Mouse (Mus musculus) lung, embryonic 15.5 days (tissue): ENCODE results near the gene Baiap2. TPM values are rescaled to one million over a fixed set of nuclear protein-coding genes. Genes with fewer than 3 reads are reported as not detected.

Experiments used
- ATAC-seq: fragments of 200-750 bp; cut with Nextera tagmentation; 2 replicates; pipeline ENCODE4 v1.8.0; 2017; ENCODE audit warnings: moderate number of reproducible peaks, borderline replicate concordance; ENCODE audit not compliant: low FRiP score, low TSS enrichment; ENCODE audit errors: extremely low read depth
- H3K27ac ChIP-seq: fragments of 300-500 bp; sonication (generic); 2 replicates; pipeline ENCODE4 v1.5.1; 2015; ENCODE audit warnings: moderate library complexity, mild to moderate bottlenecking, inconsistent platforms
- H3K27me3 ChIP-seq: fragments of 300-500 bp; sonication (generic); 2 replicates; pipeline ENCODE4 v1.6.1; 2015; ENCODE audit warnings: inconsistent platforms
- H3K36me3 ChIP-seq: fragments of 300-500 bp; sonication (generic); 2 replicates; pipeline ENCODE4 v1.6.1; 2015; ENCODE audit warnings: inconsistent platforms
- H3K4me1 ChIP-seq: fragments of 300-500 bp; sonication (generic); 2 replicates; pipeline ENCODE4 v1.6.1; 2015; ENCODE audit warnings: inconsistent platforms
- H3K4me2 ChIP-seq: fragments of 300-500 bp; sonication (generic); 2 replicates; pipeline ENCODE4 v1.6.1; 2015; ENCODE audit warnings: inconsistent platforms, mild to moderate bottlenecking, moderate library complexity
- H3K4me3 ChIP-seq: fragments of 300-500 bp; sonication (generic); 2 replicates; pipeline ENCODE4 v1.5.1; 2015; ENCODE audit warnings: mild to moderate bottlenecking, inconsistent platforms
- H3K9ac ChIP-seq: fragments of 300-500 bp; sonication (generic); 2 replicates; pipeline ENCODE4 v1.6.1; 2015; ENCODE audit warnings: inconsistent platforms
- H3K9me3 ChIP-seq: fragments of 300-500 bp; sonication (generic); 2 replicates; pipeline ENCODE4 v1.6.1; 2016; ENCODE audit warnings: inconsistent platforms
- WGBS: fragments of 180-500 bp; shearing (Covaris S2); methylation state at CpG from one replicate; pipeline ENCODE4 v1.1.7; 2015; 5-methylcytosine and 5-hydroxymethylcytosine counted together
- polyA plus RNA-seq: library from polyadenylated mRNA; unstranded; fragments of >200 nt; fragmentation: Nextera tagmentation; extraction: Ambion mirVana; gene quantifications from 2 replicates; pipeline ENCODE4 v1.2.1, GENCODE M21; 2015

Baiap2 gene
- polyA plus RNA-seq, 1 experiment from 2014 or later = 28.9 TPM

DNA sequence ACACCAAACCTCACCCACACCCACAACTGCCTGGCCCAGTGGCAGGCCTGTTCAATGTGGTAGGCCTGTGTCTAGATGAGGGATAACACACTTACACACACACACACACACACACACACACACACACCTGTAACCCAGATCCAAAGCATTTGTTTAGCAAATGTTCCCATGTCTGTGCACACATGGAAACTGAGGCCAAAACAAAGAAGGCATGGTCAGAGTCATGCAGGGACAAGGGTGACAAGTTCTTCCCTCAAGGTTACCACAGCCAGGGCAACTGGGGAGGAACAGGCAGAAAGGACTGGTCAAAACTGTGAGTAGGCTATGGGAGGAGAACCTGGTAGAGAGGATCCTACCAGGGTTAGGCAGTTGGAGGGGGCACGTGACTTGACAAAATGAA lies 65.9 kb downstream of the Baiap2 start:
- Histone ChIP-seq H3K9ac (no peak overlapping the region), H3K36me3 (no peaks in the 10 kb centered on the region), H3K27me3 (peaks cover 12% of the 10 kb centered on the region; the same call in 1 of the 2 replicates), H3K4me3 (no peak overlapping the region), H3K4me2 (no peak overlapping the region), H3K9me3 (no peaks in the 10 kb centered on the region), H3K27ac (no peak overlapping the region), H3K4me1 (peaks cover 13% of the 10 kb centered on the region)
- no peak for ATAC-seq
- 93% methylated on average over 1 of the region's 1 CpGs for WGBS

DNA sequence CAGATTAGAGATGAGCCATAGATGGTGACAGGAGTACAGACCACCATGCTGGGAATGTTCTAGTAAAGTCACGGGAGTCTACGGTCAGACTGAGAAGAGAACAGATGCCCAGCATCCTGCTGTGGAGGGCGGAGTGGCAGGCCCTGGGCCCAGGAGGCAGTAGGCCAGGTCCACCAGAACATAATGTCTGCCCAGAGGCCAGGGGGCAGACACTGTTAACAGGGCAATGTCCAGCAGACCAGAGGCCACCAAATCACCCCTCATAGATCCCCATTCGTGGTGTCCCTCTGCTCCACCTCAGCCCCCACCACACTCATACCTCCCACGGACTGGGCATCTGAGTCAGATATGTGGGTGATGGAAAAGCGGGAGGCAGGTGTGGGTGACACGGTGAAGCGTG lies 66.4 kb downstream of the Baiap2 start:
- Histone ChIP-seq H3K4me2 (no peak overlapping the region), H3K4me3 (no peak overlapping the region), H3K9ac (no peak overlapping the region), H3K36me3 (no peaks in the 10 kb centered on the region), H3K4me1 (peaks cover 15% of the 10 kb centered on the region), H3K27ac (no peak overlapping the region), H3K27me3 (peaks cover 12% of the 10 kb centered on the region; the same call in 1 of the 2 replicates), H3K9me3 (no peaks in the 10 kb centered on the region)
- ATAC-seq = no peak
- WGBS = 84% methylated on average over 8 of the region's 8 CpGs

DNA sequence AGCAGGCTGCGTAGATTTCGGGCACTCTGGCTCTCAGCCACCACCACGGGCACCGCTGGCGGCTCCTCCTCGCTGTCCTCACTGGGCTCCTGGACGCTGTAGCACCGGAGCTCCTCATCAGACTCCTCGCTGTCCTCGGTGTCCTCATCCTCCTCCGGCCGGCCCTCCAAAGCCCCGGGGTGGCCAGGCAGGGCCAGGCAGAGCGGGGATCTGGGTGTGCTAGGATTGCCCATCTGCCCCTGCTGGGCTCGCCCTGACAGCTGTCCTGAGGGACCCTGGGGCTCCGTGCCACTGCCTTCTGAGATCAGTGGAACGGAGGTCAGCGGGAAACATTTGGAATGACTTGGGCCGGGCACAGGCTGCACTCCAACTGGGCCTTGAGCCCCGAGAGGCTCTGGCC lies 67.4 kb downstream of the Baiap2 start:
- Histone ChIP-seq H3K4me3 (no peak overlapping the region), H3K4me2 (no peak overlapping the region), H3K9me3 (no peaks in the 10 kb centered on the region), H3K4me1 (peaks cover 15% of the 10 kb centered on the region), H3K9ac (no peak overlapping the region), H3K27ac (no peak overlapping the region), H3K27me3 (peaks cover 12% of the 10 kb centered on the region; the same call in 1 of the 2 replicates), H3K36me3 (no peaks in the 10 kb centered on the region)
- no peak for ATAC-seq
- WGBS = 82% methylated on average over 20 of the region's 20 CpGs

- WGBS = 68% methylated on average over 11 of the region's 11 CpGs
- Histone ChIP-seq H3K9ac (no peak overlapping the region), H3K36me3 (no peaks in the 10 kb centered on the region), H3K4me2 (peak overlapping the region; percentile 51), H3K4me3 (no peak overlapping the region), H3K4me1 (peaks cover 15% of the 10 kb centered on the region), H3K9me3 (no peaks in the 10 kb centered on the region), H3K27me3 (peaks cover 12% of the 10 kb centered on the region; the same call in 1 of the 2 replicates), H3K27ac (no peak overlapping the region)
- ATAC-seq = no peak
Observed at GRCm38 (mm10) chr11:120011114-120011760, 68.7 kb downstream of the Baiap2 start.

DNA sequence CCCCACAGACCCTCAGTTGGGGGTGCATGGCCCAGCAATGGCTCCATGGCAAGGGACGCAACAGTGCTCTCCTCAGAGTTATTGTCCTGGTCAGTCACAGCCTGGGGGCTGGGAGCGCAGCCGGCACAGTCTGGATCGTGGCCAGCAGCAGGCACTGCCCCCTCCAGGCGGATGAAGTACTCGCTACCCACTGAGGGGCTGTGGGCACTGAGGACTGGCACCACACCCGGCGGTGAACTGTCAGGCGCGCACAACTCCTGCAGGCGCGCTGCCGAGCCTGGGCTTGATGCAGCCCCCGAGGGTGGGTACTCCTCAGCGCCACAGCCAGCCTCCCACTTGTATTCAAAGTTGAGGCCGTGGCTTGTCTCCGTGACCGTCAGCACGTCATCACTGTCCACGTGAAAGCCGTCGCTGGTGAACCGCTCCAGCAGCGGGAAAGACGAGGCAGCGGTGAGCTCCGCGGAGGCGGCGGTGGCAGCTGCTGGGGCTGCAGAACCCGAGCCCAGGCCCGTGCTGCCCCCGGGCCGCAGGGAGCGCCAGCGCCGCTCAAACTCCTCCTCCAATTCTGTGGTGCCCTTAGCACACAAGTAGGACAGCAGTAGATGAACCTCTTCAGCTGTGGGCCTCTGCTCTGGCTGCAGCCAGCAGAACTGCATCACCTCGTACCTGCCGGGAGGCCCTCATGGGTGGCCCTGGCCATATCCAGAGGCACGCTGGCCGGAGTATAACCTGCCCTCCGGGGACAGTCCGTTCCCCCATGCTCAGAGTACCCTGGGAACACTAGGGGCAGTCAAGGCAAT lies 69.4 kb downstream of the Baiap2 start:
- peaks cover 12% of the 10 kb centered on the region; the same call in 1 of the 2 replicates for H3K27me3 ChIP-seq
- H3K27ac ChIP-seq = no peak overlapping the region
- H3K4me1 ChIP-seq = peaks cover 15% of the 10 kb centered on the region
- no peaks in the 10 kb centered on the region for H3K9me3 ChIP-seq
- no peak overlapping the region for H3K9ac ChIP-seq
- 31% methylated on average over 43 of the region's 43 CpGs for WGBS
- H3K4me3 ChIP-seq = peak overlapping the region; percentile 6; the same call in 1 of the 2 replicates
- 0 out of 2 replicates have a peak, but pooled peaks have one; percentile 4 for ATAC-seq
- no peaks in the 10 kb centered on the region for H3K36me3 ChIP-seq
- peak overlapping the region; percentile 51 for H3K4me2 ChIP-seq

DNA sequence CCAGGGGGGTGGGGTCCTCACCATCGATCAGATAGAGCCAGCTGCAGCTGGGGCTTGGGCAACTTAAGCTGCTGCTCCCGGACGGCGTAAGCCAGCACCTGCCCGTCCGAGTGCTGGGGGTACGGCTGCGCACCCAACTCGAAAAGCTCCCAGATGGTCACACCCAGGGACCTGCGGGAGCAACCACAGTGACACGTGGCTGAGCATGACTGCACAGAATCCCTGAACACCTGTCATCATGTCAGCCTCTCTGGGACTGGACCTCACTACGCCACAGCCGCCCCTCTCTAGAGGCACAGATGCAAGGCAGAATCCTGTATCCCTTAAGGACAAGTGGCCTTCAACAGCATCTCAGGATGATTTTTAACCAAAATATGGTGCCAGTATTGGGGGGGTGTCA lies 70.1 kb downstream of the Baiap2 start:
- ATAC-seq = no peak
- Histone ChIP-seq H3K36me3 (no peaks in the 10 kb centered on the region), H3K9me3 (no peaks in the 10 kb centered on the region), H3K9ac (no peak overlapping the region), H3K27me3 (peaks cover 12% of the 10 kb centered on the region; the same call in 1 of the 2 replicates), H3K4me3 (no peak overlapping the region), H3K4me1 (peaks cover 15% of the 10 kb centered on the region), H3K27ac (no peak overlapping the region), H3K4me2 (no peak overlapping the region; the same call in 1 of the 2 replicates)
- 73% methylated on average over 13 of the region's 13 CpGs for WGBS

GRCm38 (mm10) chr11:120013174-120013711 lies 70.7 kb downstream of the Baiap2 start:
- ATAC-seq = peak; percentile 41
- Histone ChIP-seq H3K4me3 (peak overlapping the region; percentile 33), H3K27me3 (peaks cover 12% of the 10 kb centered on the region; the same call in 1 of the 2 replicates), H3K27ac (no peak overlapping the region), H3K4me2 (peak overlapping the region; percentile 66), H3K9ac (peak overlapping the region; percentile 46), H3K36me3 (no peaks in the 10 kb centered on the region), H3K4me1 (peaks cover 15% of the 10 kb centered on the region), H3K9me3 (no peaks in the 10 kb centered on the region)
- 12% methylated on average over 21 of the region's 21 CpGs for WGBS

- peaks cover 15% of the 10 kb centered on the region for H3K4me1 ChIP-seq
- peaks cover 12% of the 10 kb centered on the region; the same call in 1 of the 2 replicates for H3K27me3 ChIP-seq
- H3K9ac ChIP-seq = no peak overlapping the region
- H3K9me3 ChIP-seq = no peaks in the 10 kb centered on the region
- H3K4me2 ChIP-seq = no peak overlapping the region
- WGBS = 89% methylated on average over 4 of the region's 4 CpGs
- no peak overlapping the region for H3K27ac ChIP-seq
- H3K4me3 ChIP-seq = no peak overlapping the region
- no peaks in the 10 kb centered on the region for H3K36me3 ChIP-seq
- ATAC-seq = no peak
Observed at GRCm38 (mm10) chr11:120014758-120015157, 72.2 kb downstream of the Baiap2 start.

DNA sequence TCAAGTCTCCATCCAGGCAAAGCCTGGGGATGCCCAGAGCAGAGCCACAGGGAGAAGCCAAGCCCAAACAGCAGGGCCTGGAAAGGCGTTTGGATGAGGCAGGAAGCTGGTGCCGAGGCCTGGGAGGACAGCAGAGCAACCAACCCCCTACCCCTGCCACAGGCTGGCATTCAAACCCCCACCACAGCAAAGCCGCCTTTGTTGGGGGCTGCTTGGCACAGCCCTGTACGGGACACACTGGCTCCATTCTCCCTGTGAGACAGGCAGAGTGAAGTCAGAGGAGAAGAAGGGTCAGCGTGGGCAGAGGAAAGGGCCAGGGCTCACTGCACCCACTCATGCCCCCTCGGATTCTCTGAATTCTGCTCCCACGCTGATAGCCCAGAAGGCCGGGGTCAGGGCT lies 74.4 kb downstream of the Baiap2 start:
- 78% methylated on average over 8 of the region's 8 CpGs for WGBS
- no peak overlapping the region for H3K9ac ChIP-seq
- 0 out of 2 replicates have a peak, but pooled peaks cover 5% of the 10 kb centered on the region for H3K27me3 ChIP-seq
- no peaks in the 10 kb centered on the region for H3K9me3 ChIP-seq
- peaks cover 9% of the 10 kb centered on the region for H3K4me1 ChIP-seq
- no peak for ATAC-seq
- H3K27ac ChIP-seq = no peak overlapping the region
- no peak overlapping the region for H3K4me3 ChIP-seq
- H3K4me2 ChIP-seq = no peak overlapping the region
- H3K36me3 ChIP-seq = no peaks in the 10 kb centered on the region

DNA sequence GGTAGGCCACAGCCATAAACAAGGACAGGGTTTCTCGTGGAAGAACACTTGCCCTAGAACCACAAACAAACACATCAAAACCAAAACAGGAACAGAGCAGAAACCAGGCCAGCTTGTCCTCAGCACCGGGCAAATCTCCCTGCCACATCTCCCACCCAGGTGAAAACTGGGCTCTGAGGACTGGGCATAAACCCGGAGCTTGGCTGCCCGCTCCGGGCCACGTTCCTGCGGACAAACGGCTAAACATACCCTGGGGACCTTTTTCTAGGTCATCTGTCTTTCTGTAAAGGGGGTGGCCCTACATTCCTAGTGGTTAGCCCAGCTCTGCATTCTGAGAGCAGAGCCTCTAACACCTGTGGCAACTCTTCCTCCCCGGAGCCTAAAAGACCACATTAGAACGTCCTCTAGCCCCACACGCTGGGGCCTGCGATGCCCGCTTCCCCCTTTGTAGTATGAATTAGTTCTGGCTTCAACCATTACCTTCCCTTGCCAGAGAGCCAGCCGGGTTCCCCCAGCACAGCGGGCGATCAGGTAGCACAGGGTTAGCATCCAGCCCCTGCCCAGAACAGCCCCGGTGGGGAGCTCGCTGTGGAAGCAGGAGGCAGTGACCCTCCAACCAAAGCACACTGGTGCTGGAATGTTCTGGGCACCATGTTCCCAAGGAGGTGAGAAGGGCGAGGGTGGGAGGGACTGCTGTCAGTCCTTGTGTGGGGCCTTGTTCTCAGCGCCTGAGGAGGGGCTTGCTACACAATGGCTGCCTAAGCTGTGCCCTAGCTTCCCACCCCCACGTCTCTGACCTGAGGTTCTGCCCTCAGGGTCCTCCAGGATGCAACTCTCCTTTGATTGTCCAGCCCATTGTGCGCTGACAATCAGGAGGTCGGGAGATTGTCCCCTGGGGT lies 77.2 kb downstream of the Baiap2 start:
- H3K9ac ChIP-seq = no peak overlapping the region
- no peak for ATAC-seq
- H3K4me2 ChIP-seq = no peak overlapping the region
- H3K27me3 ChIP-seq = no peaks in the 10 kb centered on the region
- no peak overlapping the region for H3K4me3 ChIP-seq
- no peak overlapping the region for H3K27ac ChIP-seq
- no peaks in the 10 kb centered on the region for H3K4me1 ChIP-seq
- 62% methylated on average over 23 of the region's 23 CpGs for WGBS
- no peaks in the 10 kb centered on the region for H3K36me3 ChIP-seq
- H3K9me3 ChIP-seq = no peaks in the 10 kb centered on the region

DNA sequence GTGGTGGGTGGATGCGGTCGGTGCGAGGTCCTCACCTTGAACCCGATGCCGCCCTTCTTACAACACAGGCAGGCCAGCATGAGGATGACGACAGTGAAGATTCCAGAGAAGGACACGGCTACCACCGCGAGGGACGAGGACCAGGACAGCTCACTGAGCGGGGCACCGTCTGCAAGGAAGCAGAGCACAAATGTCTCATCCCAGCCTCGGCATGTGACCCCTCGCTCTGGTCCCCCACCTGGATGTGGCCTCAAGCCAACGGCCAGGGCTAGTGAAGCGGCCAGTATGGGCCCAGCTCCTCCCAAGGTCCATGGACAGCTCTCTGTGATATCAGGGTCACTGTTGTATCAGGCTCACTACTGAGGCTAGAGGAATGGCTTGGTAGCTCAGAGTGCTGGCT lies 78.8 kb downstream of the Baiap2 start:
- WGBS = 84% methylated on average over 16 of the region's 16 CpGs
- no peak overlapping the region for H3K4me2 ChIP-seq

More for the DNA sequence above, 78.8 kb downstream of the Baiap2 start:
- Histone ChIP-seq H3K4me3 (no peak overlapping the region), H3K27ac (no peak overlapping the region), H3K36me3 (no peaks in the 10 kb centered on the region), H3K4me1 (no peaks in the 10 kb centered on the region), H3K9me3 (no peaks in the 10 kb centered on the region), H3K9ac (no peak overlapping the region), H3K27me3 (no peaks in the 10 kb centered on the region)
- no peak for ATAC-seq
